Mouse (Mus musculus): ENCODE measurements at regions not wholly inside any gene's neighbourhood (a gene's known extent, or its start where the extent isn't known, plus 50 kb on each side); places are given as distances from the start of the nearest gene placed in this dataset.
"Not testable (repeated sequence)": the region's sequence is repeated elsewhere in the genome, so short reads cannot be mapped to it uniquely, and the experiment has no call there.

DNA sequence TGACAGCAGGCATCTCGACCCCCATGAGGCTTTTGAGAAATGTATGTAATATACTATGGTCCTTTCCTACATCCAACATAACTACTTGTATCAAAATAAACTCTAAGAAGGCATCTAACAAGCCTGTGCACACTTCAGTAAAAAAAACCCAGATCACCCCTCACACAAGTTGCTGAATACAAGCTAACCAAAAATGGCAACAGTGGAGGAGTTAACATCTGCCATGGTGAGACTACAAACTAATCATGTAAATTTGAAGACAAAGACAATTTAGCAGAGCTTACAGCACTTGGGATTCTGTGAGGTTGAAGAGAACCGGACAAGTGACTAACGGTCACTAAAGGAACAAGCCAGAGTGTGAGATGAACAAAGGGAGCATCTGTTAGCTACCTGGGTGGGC is 380.6 kb upstream of the Ngly1 start:
- no peak for DNase-seq (ENCODE audit: inconsistent ontology term)

- DNase-seq (ENCODE audit: inconsistent ontology term), result no peak
Measured at GRCm38 (mm10) chr14:15872013-15872412, 377.1 kb upstream of the Ngly1 start.

- no peak for DNase-seq (ENCODE audit: inconsistent ontology term)
Measured at GRCm38 (mm10) chr14:15880146-15880545, 368.9 kb upstream of the Ngly1 start.

- DNase-seq (ENCODE audit: inconsistent ontology term), result peak; percentile 20
Measured at GRCm38 (mm10) chr14:15881284-15881683, 367.8 kb upstream of the Ngly1 start.

DNA sequence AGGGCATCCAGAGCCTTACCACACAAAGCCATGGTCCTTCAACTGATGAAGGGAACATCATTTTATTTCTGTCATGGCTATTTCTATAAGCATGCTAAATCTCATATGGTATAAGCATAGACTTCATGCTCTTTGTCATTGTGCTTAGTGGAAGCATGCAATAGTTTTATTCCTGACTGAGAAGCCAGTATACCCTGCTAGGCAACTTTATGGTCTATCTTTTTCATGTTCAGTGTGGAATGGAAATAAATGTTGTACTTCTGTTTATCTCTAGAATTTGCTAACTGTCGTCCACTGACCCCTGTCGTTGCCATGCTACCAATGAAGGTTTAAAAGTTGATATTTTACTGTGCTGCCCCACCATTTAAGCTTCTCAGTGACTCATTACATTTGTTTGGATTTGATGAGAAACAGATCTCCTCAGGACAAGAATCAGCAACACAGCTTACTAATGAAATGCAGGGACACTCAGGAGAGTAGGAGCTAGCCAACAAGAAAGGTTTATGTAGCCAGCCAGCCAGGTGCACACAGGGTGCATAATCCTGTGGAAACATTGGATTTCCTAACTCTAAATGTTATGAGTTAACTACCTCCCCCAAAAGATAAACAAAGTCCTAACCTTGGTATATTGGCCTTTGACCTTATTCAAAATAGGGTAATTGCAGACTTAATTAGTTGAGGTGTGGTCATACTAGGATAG is 364.3 kb upstream of the Ngly1 start:
- DNase-seq (ENCODE audit: inconsistent ontology term), result no peak

- no peak for DNase-seq (ENCODE audit: inconsistent ontology term)
Measured at GRCm38 (mm10) chr14:15897098-15897497, 352.0 kb upstream of the Ngly1 start.

- not testable (repeated sequence) for DNase-seq (ENCODE audit: inconsistent ontology term)
Measured at GRCm38 (mm10) chr14:15906429-15906828, 342.7 kb upstream of the Ngly1 start.

DNA sequence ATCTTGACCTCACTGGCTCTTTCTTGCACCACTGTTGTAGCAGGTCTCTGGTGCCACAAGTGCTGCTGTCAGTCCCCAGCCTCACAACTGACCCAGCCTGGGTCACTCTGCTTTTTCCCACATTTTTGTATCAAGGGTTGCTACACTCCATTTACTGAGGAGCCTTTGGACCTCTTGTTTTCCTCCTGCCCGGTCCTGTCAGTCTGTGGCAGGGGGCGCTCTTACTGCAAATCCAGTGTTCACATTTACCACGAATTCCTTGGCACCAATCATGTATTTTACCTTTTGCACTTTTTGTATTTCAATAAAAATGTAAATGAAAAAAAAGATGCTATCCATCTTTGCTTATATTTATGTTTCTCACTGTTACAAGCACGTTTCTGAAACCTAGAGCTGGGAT is 335.9 kb upstream of the Ngly1 start:
- DNase-seq (ENCODE audit: inconsistent ontology term), result not testable (repeated sequence)

- DNase-seq (ENCODE audit: inconsistent ontology term), result no peak
Measured at GRCm38 (mm10) chr14:15914176-15914575, 334.9 kb upstream of the Ngly1 start.

- DNase-seq (ENCODE audit: inconsistent ontology term), result not testable (repeated sequence)
Measured at GRCm38 (mm10) chr14:15924676-15925075, 324.4 kb upstream of the Ngly1 start.

DNA sequence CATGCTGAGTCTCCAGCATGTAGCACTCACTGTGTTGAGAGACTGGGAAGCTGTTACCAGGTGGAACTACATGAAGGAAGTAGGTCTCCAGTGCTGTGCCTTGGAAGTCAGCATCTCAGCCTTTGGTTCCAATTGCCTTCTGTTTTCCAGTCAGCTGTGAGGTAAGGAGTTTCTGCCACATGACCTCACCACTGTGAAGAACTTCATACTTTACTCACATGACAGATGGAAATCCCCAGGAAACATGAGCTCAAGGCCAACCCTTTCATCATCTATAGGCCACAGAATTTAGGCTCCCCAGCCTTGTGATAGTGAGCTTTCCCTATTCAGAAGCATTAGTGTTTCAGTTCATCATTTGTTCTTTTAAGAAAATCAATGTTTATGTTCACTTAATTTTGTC is 314.4 kb upstream of the Ngly1 start:
- DNase-seq (ENCODE audit: inconsistent ontology term), result no peak

GRCm38 (mm10) chr14:15970321-15970720 is 278.8 kb upstream of the Ngly1 start:
- no peak for DNase-seq (ENCODE audit: inconsistent ontology term)

GRCm38 (mm10) chr14:15970767-15971166 is 278.3 kb upstream of the Ngly1 start:
- DNase-seq (ENCODE audit: inconsistent ontology term), result no peak

DNA sequence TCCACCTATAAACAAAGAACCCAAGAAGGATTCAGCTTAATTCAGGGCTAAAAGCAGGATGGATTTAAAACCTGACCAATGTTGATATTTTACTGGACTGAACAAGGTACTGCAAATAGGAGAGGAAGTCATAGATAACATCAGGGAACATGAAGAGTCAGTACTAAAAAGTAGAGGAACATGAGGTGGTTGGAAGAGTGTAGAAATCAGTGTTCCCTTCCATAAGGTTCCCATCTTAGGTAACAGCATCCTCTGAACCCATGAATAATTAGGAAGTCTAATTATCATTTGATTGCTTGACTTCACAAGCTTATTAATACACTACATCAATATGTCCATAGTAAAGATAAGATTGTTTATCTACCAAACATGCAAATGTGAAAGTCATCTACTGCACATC is 277.8 kb upstream of the Ngly1 start:
- DNase-seq (ENCODE audit: inconsistent ontology term), result no peak

- DNase-seq (ENCODE audit: inconsistent ontology term), result no peak
Measured at GRCm38 (mm10) chr14:15977366-15977765, 271.7 kb upstream of the Ngly1 start.

- peak; percentile 47 for DNase-seq (ENCODE audit: inconsistent ontology term)
Measured at GRCm38 (mm10) chr14:15978329-15978728, 270.8 kb upstream of the Ngly1 start.

GRCm38 (mm10) chr14:16005409-16005808 is 243.7 kb upstream of the Ngly1 start:
- DNase-seq (ENCODE audit: inconsistent ontology term), result no peak

DNA sequence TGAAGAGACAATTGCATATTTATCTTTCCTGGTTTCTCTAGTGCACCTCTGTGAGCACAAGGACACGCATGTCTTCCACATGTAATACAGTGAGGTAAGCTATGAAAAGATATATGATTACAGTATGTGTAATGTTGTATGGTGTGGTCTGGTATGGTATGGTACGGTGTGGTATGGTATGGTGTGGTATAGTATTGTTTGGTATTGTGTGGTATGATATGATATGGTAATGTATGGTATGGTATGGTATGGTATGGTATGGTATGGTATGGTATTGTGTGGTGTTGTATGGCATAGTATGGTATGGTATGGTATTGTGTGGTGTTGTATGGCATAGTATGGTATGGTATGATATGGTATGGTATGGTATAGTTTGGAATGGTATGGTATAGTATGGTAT is 242.1 kb upstream of the Ngly1 start:
- DNase-seq (ENCODE audit: inconsistent ontology term), result no peak

DNA sequence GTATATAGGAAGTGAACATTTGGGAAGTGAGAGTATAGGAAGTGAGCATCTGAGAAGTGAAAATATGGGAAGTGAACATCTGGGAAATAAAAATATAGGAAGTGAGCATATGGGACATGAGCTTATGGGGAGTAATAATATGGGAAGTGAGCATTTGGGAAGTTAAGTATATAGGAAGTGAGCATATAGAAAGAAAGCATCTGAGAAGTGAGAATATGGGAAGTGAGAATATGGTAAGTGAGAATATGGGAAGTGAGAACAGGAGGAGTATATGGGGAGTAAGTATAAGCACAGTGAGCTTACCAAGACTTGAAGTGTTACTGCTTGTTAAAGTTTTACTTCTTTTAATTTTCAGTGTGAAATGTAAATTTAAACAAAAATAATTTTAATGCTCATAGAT is 239.3 kb upstream of the Ngly1 start:
- no peak for DNase-seq (ENCODE audit: inconsistent ontology term)

DNA sequence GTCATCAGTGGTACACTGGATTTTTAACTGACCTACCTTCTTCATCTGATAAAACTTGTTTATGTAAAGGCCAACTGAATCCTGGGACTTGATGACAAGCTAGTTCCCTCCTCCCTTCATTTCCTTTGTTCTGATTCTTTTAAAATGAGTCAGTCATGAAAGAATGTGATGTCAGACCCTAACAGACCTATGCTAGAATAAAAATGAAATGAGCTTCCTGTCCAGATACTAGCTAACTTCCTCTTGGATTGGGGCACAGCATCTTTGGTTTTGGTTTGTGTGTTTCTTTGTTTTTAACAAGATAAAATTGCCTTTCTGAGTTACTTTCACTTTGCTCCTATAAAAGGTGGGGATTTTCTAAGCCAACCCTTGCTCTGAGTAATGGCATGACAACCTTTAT is 225.2 kb upstream of the Ngly1 start:
- DNase-seq (ENCODE audit: inconsistent ontology term), result peak; percentile 48

- no peak for DNase-seq (ENCODE audit: inconsistent ontology term)
Measured at GRCm38 (mm10) chr14:16037771-16038170, 211.3 kb upstream of the Ngly1 start.

GRCm38 (mm10) chr14:16038336-16038735 is 210.7 kb upstream of the Ngly1 start:
- DNase-seq (ENCODE audit: inconsistent ontology term), result no peak

DNA sequence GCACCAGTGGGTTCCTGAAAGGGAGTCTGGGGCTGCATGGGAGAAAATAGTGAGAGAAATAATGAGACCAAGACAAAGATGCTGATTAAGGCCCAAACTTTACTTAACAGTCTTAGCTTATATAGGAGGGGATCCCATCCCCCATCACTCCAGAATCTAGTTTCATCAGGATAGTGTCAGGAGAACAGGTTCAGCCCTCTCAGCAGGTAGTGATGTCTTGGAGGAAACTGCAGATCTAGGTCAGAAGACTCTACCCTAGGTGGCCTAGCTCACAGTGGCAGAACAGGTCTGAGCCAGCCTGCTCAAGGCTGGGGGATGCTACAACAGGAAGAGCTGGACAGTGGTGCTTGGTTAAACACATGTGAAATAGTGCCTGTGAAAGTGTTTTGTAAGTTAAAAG is 204.6 kb upstream of the Ngly1 start:
- DNase-seq (ENCODE audit: inconsistent ontology term), result no peak

DNA sequence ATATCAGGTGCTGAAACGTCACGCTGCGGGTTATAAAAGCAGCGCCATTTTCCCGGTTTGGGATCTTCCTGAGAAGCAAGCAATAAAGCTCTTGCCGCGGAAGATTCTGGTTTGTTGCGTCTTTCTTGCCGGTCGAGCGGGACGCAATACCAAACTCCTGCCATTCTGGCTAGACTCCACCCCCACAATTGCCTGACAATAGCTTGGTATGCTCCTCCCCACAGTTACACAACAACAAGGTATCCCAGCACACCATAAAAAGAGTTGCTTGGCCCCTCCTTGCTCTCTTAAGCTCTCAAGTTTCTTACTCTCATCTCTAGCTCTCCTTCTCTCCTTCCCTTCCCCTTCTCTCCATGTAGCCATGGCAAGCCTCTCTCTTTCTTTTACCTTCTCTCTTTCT is 176.5 kb upstream of the Ngly1 start:
- not testable (repeated sequence) for DNase-seq (ENCODE audit: inconsistent ontology term)
